Mouse (Mus musculus) layer of hippocampus, adult 6 months (tissue): ENCODE measurements around the gene Alox15. TPM values are rescaled to one million over a fixed set of nuclear protein-coding genes. Genes with fewer than 3 reads are reported as not detected.

Experiments used
- long read RNA-seq, 2 experiments: library from polyadenylated mRNA; unstranded; transcript quantifications; one replicate each; pipeline ENCODE4 v2.0.0; 2019 to 2020
- polyA plus RNA-seq: library from polyadenylated mRNA; unstranded; fragments of <200 nt; fragmentation: Nextera tagmentation; gene quantifications from 2 replicates; pipeline ENCODE4 v1.2.3, GENCODE M21; 2021

The Alox15 gene
- not detected in 2 replicates for polyA plus RNA-seq
- long read RNA-seq, experiment 1, partial matches to known transcripts: 0 of 1 reads
- long read RNA-seq, experiment 1, other reads (novel, unspliced or antisense): 0 of 1 reads
- long read RNA-seq, experiment 2: 0 reads

DNA sequence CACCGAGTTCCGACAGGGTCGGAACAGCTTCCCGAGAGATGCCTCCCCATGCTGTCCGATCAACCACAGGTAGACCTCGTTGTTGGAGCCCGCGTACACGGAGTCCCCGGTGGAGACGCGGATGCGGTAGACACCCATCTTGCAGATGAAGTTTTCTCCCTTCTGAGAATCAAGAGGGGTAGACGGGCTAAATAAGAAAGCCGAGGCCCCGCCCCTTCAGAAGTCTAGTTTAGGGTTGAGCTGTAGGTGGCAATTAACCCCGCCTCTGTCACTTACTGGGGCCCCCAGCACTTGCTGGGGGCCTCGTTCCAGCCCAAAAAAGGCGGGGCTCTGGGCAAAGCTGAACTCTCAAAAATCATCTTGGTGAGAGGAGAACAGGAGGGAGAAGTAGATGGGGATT is at the start of gene Alox15:
Gene Alox15 (minus strand): TSS at position 164 of the 400 bp plus-strand sequence.

DNA sequence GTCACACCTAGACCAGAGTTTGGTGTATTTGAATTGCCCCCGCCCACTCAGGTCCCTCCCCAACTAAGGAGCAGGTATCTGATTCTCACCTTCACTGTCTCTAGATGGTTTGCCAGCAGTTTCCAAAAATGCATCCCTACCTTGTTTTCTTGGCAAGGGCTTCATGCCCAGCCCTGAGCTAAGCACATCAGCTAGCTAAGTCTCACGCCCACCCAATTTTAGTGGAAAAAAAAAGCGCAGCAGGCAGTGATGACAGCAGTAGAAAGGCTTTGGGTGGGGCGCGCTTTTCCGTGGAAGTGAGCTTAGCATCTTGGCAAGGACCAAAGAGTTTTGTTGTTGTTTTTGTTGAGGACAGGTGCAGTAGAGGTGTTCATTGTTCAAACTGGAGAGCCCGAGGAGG is 29.3 kb downstream of the Alox15 start, which contains the start of gene Alox12e:
Gene Alox12e (minus strand): TSS at position 101 of the 400 bp plus-strand sequence.

Other genes starting within 250 kb of the Alox15 start
- gene Mgl2, start 221.7 kb downstream of the Alox15 start, polyA plus RNA-seq: 0.34 and 0.46 TPM in 2 replicates
- gene Clec10a, start 195.8 kb downstream of the Alox15 start, polyA plus RNA-seq: 0.34 and 0.69 TPM in 2 replicates
- 4.8 and 6.3 TPM in 2 replicates for gene Slc16a11, start 139.3 kb downstream of the Alox15 start, polyA plus RNA-seq
- gene Slc16a13, start 131.0 kb downstream of the Alox15 start, polyA plus RNA-seq: 2.4 and 3.5 TPM in 2 replicates
- 0.25 and 0.31 TPM in 2 replicates for gene Bcl6b, start 122.2 kb downstream of the Alox15 start, polyA plus RNA-seq
- 75.4 and 84.9 TPM in 2 replicates for gene 0610010K14Rik, start 114.1 kb downstream of the Alox15 start, polyA plus RNA-seq
- 16.6 and 17.2 TPM in 2 replicates for gene Gm21988, start 112.2 kb downstream of the Alox15 start, polyA plus RNA-seq
- 921 and 941 TPM in 2 replicates for gene Rnasek, start 112.2 kb downstream of the Alox15 start, polyA plus RNA-seq
- gene Alox12, start 96.7 kb downstream of the Alox15 start, polyA plus RNA-seq: 0.28 and 0.30 TPM in 2 replicates
- gene Alox12e, start 29.4 kb downstream of the Alox15 start, polyA plus RNA-seq: 0.25 and 0.55 TPM in 2 replicates
- 7.1 and 10.1 TPM in 2 replicates for gene Pelp1, start 58.0 kb upstream of the Alox15 start, polyA plus RNA-seq
- 4.8 and 6.1 TPM in 2 replicates for gene Arrb2, start 80.6 kb upstream of the Alox15 start, polyA plus RNA-seq
- 19.1 and 19.8 TPM in 2 replicates for gene Med11, start 99.9 kb upstream of the Alox15 start, polyA plus RNA-seq
- gene Zmynd15, start 107.4 kb upstream of the Alox15 start, polyA plus RNA-seq: 0.06 and 0.13 TPM in 2 replicates
- 1.9 and 3.4 TPM in 2 replicates for gene Cxcl16, start 108.0 kb upstream of the Alox15 start, polyA plus RNA-seq
- 0.62 and 0.80 TPM in 2 replicates for gene Tm4sf5, start 153.2 kb upstream of the Alox15 start, polyA plus RNA-seq
- 0.30 and 0.39 TPM in 2 replicates for gene Vmo1, start 162.6 kb upstream of the Alox15 start, polyA plus RNA-seq
- 0.11 TPM in 2 replicates for gene Gltpd2, start 167.2 kb upstream of the Alox15 start, polyA plus RNA-seq
- gene Psmb6, start 173.3 kb upstream of the Alox15 start, polyA plus RNA-seq: 615 and 656 TPM in 2 replicates
- not detected in 2 replicates for gene Gm40193, start 180.9 kb upstream of the Alox15 start, polyA plus RNA-seq
- gene Pld2, start 188.0 kb upstream of the Alox15 start, polyA plus RNA-seq: 7.8 and 8.6 TPM in 2 replicates
- gene Mink1, start 210.8 kb upstream of the Alox15 start, polyA plus RNA-seq: 25.4 and 30.5 TPM in 2 replicates